Mouse (Mus musculus) brain, adult 2 months (tissue): Measurements from ENCODE around the gene Prickle1.

Source experiments
- DNase-seq: peaks from one replicate; pipeline ENCODE4 v3.0.0; 2011; ENCODE audit warnings: low read depth, low spot score

Prickle1 gene

GRCm38 (mm10) chr15:93595746-93596145 is at the start of gene Prickle1:
Prickle1 (minus strand) TSS chr15:93595891.
- peak; percentile 97 for DNase-seq

GRCm38 (mm10) chr15:93640221-93640620 is 44.5 kb upstream of the Prickle1 start:
- DNase-seq: no peak

GRCm38 (mm10) chr15:93636976-93637375 is 41.3 kb upstream of the Prickle1 start:
- peak; percentile 48 for DNase-seq

- DNase-seq: no peak
Observed at GRCm38 (mm10) chr15:93635603-93636002, 39.9 kb upstream of the Prickle1 start.

- DNase-seq: peak; percentile 28
Observed at GRCm38 (mm10) chr15:93634536-93634935, 38.8 kb upstream of the Prickle1 start.

- DNase-seq: no peak
Observed at GRCm38 (mm10) chr15:93630001-93630541, 34.4 kb upstream of the Prickle1 start.

GRCm38 (mm10) chr15:93629201-93629600 is 33.5 kb upstream of the Prickle1 start:
- no peak for DNase-seq

GRCm38 (mm10) chr15:93627836-93628797 is 32.4 kb upstream of the Prickle1 start:
- DNase-seq: peak; percentile 17

GRCm38 (mm10) chr15:93619551-93619950 is 23.9 kb upstream of the Prickle1 start:
- no peak for DNase-seq

- no peak for DNase-seq
Observed at GRCm38 (mm10) chr15:93618442-93619150, 22.9 kb upstream of the Prickle1 start.

GRCm38 (mm10) chr15:93616277-93616676 is 20.6 kb upstream of the Prickle1 start:
- peak; percentile 66 for DNase-seq

- DNase-seq: no peak
Observed at GRCm38 (mm10) chr15:93615031-93615430, 19.3 kb upstream of the Prickle1 start.

- DNase-seq: no peak
Observed at GRCm38 (mm10) chr15:93613606-93614005, 17.9 kb upstream of the Prickle1 start.

GRCm38 (mm10) chr15:93611536-93612300 is 16.0 kb upstream of the Prickle1 start:
- no peak for DNase-seq

GRCm38 (mm10) chr15:93610721-93611201 is 15.1 kb upstream of the Prickle1 start:
- peak; percentile 65 for DNase-seq

GRCm38 (mm10) chr15:93610288-93610687 is 14.6 kb upstream of the Prickle1 start:
- DNase-seq: peak; percentile 92

GRCm38 (mm10) chr15:93602850-93603249 is 7.2 kb upstream of the Prickle1 start:
- DNase-seq: no peak

GRCm38 (mm10) chr15:93601461-93602015 is 5.8 kb upstream of the Prickle1 start:
- no peak for DNase-seq

- DNase-seq: no peak
Observed at GRCm38 (mm10) chr15:93596991-93597390, 1.3 kb upstream of the Prickle1 start.

GRCm38 (mm10) chr15:93596285-93596684 is 594 bp upstream of the Prickle1 start:
- peak; percentile 90 for DNase-seq
